Mouse (Mus musculus) ES-E14 (cell line): Measurements from ENCODE around the gene Cyth3. TPM values are rescaled to one million over a fixed set of nuclear protein-coding genes. Genes with fewer than 3 reads are reported as not detected.

Experiments used
- DNase-seq: peaks from one replicate; pipeline ENCODE4 v3.0.0-alpha.2; 2013; ENCODE audit warnings: low read depth, low spot score
- H3K27ac ChIP-seq: 2 replicates; pipeline ENCODE4 v1.5.1; 2012; ENCODE audit warnings: low read depth, mild to moderate bottlenecking, low read length, moderate library complexity, mixed read lengths; ENCODE audit not compliant: poor library complexity, insufficient read depth, severe bottlenecking
- H3K36me3 ChIP-seq: 2 replicates; pipeline ENCODE4 v1.6.1; 2012; ENCODE audit warnings: mild to moderate bottlenecking, low read length, moderate library complexity, mixed read lengths; ENCODE audit not compliant: control insufficient read depth, poor library complexity, insufficient read depth, severe bottlenecking
- H3K4me1 ChIP-seq, 2 experiments: fragments of 150-350 bp in 1 of 2; sonication (generic) in 1 of 2; 2 replicates each; pipeline ENCODE4 v1.6.1; 2012; ENCODE audit warnings: low read length in 2 of 2, mild to moderate bottlenecking in 1 of 2, mixed read lengths in 1 of 2; ENCODE audit not compliant: control insufficient read depth in 2 of 2, insufficient read depth in 2 of 2, poor library complexity in 1 of 2
- H3K4me3 ChIP-seq, 2 experiments: fragments of 150-350 bp in 1 of 2; sonication (generic) in 1 of 2; 2 replicates each; pipeline ENCODE4 v1.5.1; 2012; ENCODE audit warnings: low read length in 2 of 2, low read depth in 1 of 2, mild to moderate bottlenecking in 1 of 2, mixed read lengths in 1 of 2; ENCODE audit not compliant: insufficient read depth in 1 of 2, poor library complexity in 1 of 2, severe bottlenecking in 1 of 2
- H3K9ac ChIP-seq: 2 replicates; pipeline ENCODE4 v1.6.1; 2012; ENCODE audit warnings: low read depth, mild to moderate bottlenecking, low read length, mixed read lengths; ENCODE audit not compliant: poor library complexity, insufficient read depth, severe bottlenecking
- H3K9me3 ChIP-seq: fragments of 150-350 bp; sonication (generic); 2 replicates; pipeline ENCODE4 v1.6.1; 2012; ENCODE audit warnings: low read depth, mild to moderate bottlenecking, low read length; ENCODE audit not compliant: control insufficient read depth, insufficient read depth
- CHD2 ChIP-seq: IDR thresholded peaks from 2 replicates; pipeline ENCODE4 v1.6.1; 2014; ENCODE audit warnings: mild to moderate bottlenecking, low read depth, low read length, inconsistent platforms
- HCFC1 ChIP-seq: IDR thresholded peaks from 2 replicates; pipeline ENCODE4 v1.6.1; 2012; ENCODE audit warnings: low read length, inconsistent platforms, borderline replicate concordance; ENCODE audit not compliant: insufficient read depth
- MAFK ChIP-seq: IDR thresholded peaks from 2 replicates; pipeline ENCODE4 v1.6.1; 2014; ENCODE audit warnings: mild to moderate bottlenecking, low read depth, low read length, inconsistent platforms; ENCODE audit not compliant: insufficient read depth
- ZC3H11A ChIP-seq: IDR thresholded peaks from 2 replicates; pipeline ENCODE4 v1.6.1; 2012; ENCODE audit warnings: low read depth, mild to moderate bottlenecking, inconsistent platforms, low read length, borderline replicate concordance
- ZNF384 ChIP-seq: IDR thresholded peaks from 2 replicates; pipeline ENCODE4 v1.6.1; 2012; ENCODE audit warnings: low read depth, low read length, inconsistent platforms
- in situ Hi-C, 2 experiments: fragments of 600-800 bp; cut with MboI; formaldehyde crosslinking; loops; one replicate each; pipeline ENCODE4 v1.15.1; 2025; ENCODE audit warnings: low sequenced_read_pairs in 2 of 2, inconsistent platforms in 1 of 2; ENCODE audit not compliant: unreplicated experiment in 2 of 2
- total RNA-seq: library from RNA; depleted of rRNA; stranded (reverse); fragments of 300-350 nt; gene quantifications from 2 replicates; pipeline ENCODE4 v1.2.3, GENCODE M21; 2012

Gene Cyth3
- total RNA-seq, 1 experiment = 11.0 TPM

GRCm38 (mm10) chr5:143641503-143641902 is 19.3 kb downstream of the Cyth3 start:
- no peak for DNase-seq
- Histone ChIP-seq H3K4me1 (no peaks in the 10 kb centered on the region), H3K27ac (no peak overlapping the region), H3K9ac (no peak overlapping the region), H3K9me3 (no peaks in the 10 kb centered on the region), H3K4me3 (no peak overlapping the region), H3K36me3 (no peaks in the 10 kb centered on the region)
- TF ChIP-seq ZC3H11A (no peak), MAFK (no peak)
- in situ Hi-C loops = no loop called here

GRCm38 (mm10) chr5:143642262-143642831 is 20.1 kb downstream of the Cyth3 start:
- no peak overlapping the region for H3K27ac ChIP-seq
- TF ChIP-seq HCFC1 = no peak
- no peak for TF ChIP-seq MAFK
- TF ChIP-seq ZC3H11A = no peak
- TF ChIP-seq CHD2 = no peak
- no peak for TF ChIP-seq ZNF384

DNA sequence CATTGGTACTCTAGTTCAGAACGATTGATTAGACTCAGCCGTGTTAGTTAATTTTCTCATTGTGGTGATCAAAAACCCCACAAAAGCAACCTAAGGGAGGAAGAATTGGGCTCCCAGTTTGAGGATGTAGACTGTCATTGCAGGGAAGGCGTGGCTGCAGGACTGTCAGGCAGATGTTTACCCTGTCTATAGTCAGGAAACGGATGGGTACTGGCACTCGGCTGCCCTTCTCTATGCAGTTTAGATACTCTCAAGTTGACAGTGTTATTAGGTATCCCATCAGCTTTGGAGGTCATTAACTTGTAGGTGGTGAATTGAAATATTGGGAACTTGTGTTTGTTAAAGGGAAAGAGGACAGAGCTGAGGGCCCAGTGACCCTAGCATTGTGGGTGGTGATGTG is 23.7 kb downstream of the Cyth3 start:
- H3K27ac ChIP-seq = no peak overlapping the region
- TF ChIP-seq ZNF384 = no peak
- TF ChIP-seq HCFC1 = no peak
- no peak for TF ChIP-seq MAFK
- no peak for TF ChIP-seq CHD2
- TF ChIP-seq ZC3H11A = no peak
- H3K9me3 ChIP-seq = no peaks in the 10 kb centered on the region
- H3K9ac ChIP-seq = no peak overlapping the region
- no peaks in the 10 kb centered on the region for H3K4me1 ChIP-seq
- in situ Hi-C loops = no loop called here
- H3K4me3 ChIP-seq = no peak overlapping the region
- no peaks in the 10 kb centered on the region for H3K36me3 ChIP-seq
- DNase-seq = no peak

More at GRCm38 (mm10) chr5:143642262-143642831, 20.1 kb downstream of the Cyth3 start:
- no peaks in the 10 kb centered on the region for H3K9me3 ChIP-seq
- in situ Hi-C loops = no loop called here
- no peak overlapping the region for H3K4me3 ChIP-seq
- no peaks in the 10 kb centered on the region for H3K36me3 ChIP-seq
- DNase-seq = no peak
- H3K4me1 ChIP-seq = no peaks in the 10 kb centered on the region
- no peak overlapping the region for H3K9ac ChIP-seq

DNA sequence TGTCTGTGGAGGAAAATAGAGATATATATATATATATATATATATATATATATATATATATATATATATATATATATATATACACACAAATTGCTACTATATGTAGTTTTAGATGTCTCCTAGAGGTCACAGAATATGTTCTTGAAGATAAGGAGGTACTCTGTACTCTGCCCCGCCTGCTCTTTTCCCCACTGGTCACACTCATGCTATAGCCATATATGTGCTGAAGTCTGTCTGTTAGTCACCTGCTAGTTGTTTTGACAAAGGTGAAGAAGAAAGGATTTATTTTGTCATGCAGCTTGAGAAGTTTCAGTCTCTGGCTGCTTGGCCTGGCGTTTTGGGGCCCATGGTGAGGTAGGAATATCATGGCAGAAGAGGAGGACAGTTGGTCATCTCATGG is 25.2 kb downstream of the Cyth3 start:
- H3K9me3 ChIP-seq = no peaks in the 10 kb centered on the region
- no peak for DNase-seq
- no peak overlapping the region for H3K4me3 ChIP-seq
- in situ Hi-C loops = no loop called here
- TF ChIP-seq CHD2 (no peak), HCFC1 (no peak), ZC3H11A (no peak), MAFK (no peak), ZNF384 (no peak)
- no peaks in the 10 kb centered on the region for H3K4me1 ChIP-seq
- H3K27ac ChIP-seq = no peak overlapping the region
- H3K9ac ChIP-seq = no peak overlapping the region
- no peaks in the 10 kb centered on the region for H3K36me3 ChIP-seq

GRCm38 (mm10) chr5:143648058-143648457 is 25.8 kb downstream of the Cyth3 start:
- Histone ChIP-seq H3K27ac (no peak overlapping the region), H3K9ac (no peak overlapping the region), H3K9me3 (no peaks in the 10 kb centered on the region), H3K4me3 (no peak overlapping the region), H3K36me3 (no peaks in the 10 kb centered on the region), H3K4me1 (no peaks in the 10 kb centered on the region)
- in situ Hi-C loops = no loop called here
- no peak for TF ChIP-seq MAFK
- no peak for DNase-seq
